Mouse (Mus musculus) ovary, postnatal 10 days (tissue): Measurements from ENCODE around the gene Dlx1.

ENCODE experiments used
- DNase-seq: peaks from one replicate; pipeline ENCODE4 v3.0.0; 2022; ENCODE audit warnings: low spot score

Gene Dlx1

GRCm38 (mm10) chr2:71546640-71547071 lies 18.7 kb downstream of the Dlx1 start, which contains the start of gene Dlx2:
Gene Dlx2 (minus strand): TSS chr2:71546754.
- no peak for DNase-seq

- DNase-seq: no peak
These were observed 19.9 kb downstream of the Dlx1 start for GRCm38 (mm10) chr2:71547829-71548228.

- DNase-seq: no peak
These were observed 22.4 kb downstream of the Dlx1 start for GRCm38 (mm10) chr2:71550330-71550729.

GRCm38 (mm10) chr2:71551704-71552103 lies 23.8 kb downstream of the Dlx1 start:
- DNase-seq: no peak

- DNase-seq: no peak
These were observed 28.2 kb downstream of the Dlx1 start for GRCm38 (mm10) chr2:71556071-71556470.

- no peak for DNase-seq
These were observed 38.6 kb downstream of the Dlx1 start for GRCm38 (mm10) chr2:71566466-71566865.

GRCm38 (mm10) chr2:71573736-71574135 lies 45.8 kb downstream of the Dlx1 start:
- DNase-seq: no peak

GRCm38 (mm10) chr2:71577059-71577458 lies 49.1 kb downstream of the Dlx1 start:
- DNase-seq: no peak

GRCm38 (mm10) chr2:71580632-71581466 lies 52.9 kb downstream of the Dlx1 start:
- no peak for DNase-seq

GRCm38 (mm10) chr2:71581488-71581887 lies 53.6 kb downstream of the Dlx1 start:
- DNase-seq: no peak
